Mouse (Mus musculus) G1E (cell line): Measurements from ENCODE around the gene Grik3.

Source experiments
- CTCF ChIP-seq: IDR thresholded peaks from 2 replicates; pipeline ENCODE4 v1.5.1; 2012; ENCODE audit warnings: low read depth, low read length, inconsistent platforms, mixed read lengths
- GATA2 ChIP-seq: IDR thresholded peaks from 2 replicates; pipeline ENCODE4 v1.6.1; 2012; ENCODE audit warnings: low read depth, low read length, inconsistent platforms, borderline replicate concordance
- POLR2AphosphoS5 ChIP-seq: IDR thresholded peaks from 2 replicates; pipeline ENCODE4 v1.6.1; 2012; ENCODE audit warnings: low read depth, low read length, inconsistent platforms; ENCODE audit not compliant: insufficient replicate concordance

DNA sequence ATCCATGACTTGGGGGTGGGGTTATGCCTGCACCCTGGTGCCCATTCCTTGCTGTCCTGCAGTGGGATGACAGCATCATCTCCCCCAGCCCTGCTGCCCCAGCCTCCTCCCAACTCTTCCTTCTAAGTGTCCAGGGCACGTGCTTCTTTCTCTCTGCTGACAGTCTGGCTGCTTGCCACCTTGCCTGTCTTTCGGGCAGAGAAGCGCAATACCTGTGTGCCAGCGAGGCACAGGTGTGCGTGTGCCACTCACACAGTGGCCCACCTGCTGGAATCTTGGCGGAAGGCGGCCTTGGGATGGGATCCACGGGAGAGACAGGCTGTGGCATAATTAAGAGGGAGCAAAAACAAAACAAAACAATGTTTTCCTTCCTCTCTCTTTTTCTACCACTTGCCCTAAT is 6.4 kb upstream of the Grik3 start:
- no peak for TF ChIP-seq CTCF
- no peak for TF ChIP-seq POLR2AphosphoS5
- no peak for TF ChIP-seq GATA2
